Mouse (Mus musculus): ENCODE measurements around the gene Pcp2. TPM values are rescaled to one million over a fixed set of nuclear protein-coding genes. Genes with fewer than 3 reads are reported as not detected.
A peak's percentile ranks its signal among the peaks of the same experiment; 100 is the strongest.

Gene Pcp2
- total and polyA plus RNA-seq, 3 experiments: 0.35 to 0.54 TPM; not detected in 1

- H3K9me3 ChIP-seq (replicated peaks; ENCODE audit: insufficient read depth, low read length): no peaks in the 10 kb centered on the region
- H3K27ac ChIP-seq (ENCODE audit: control insufficient read depth, low read depth, low read length): no peak overlapping the region
- no peaks in the 10 kb centered on the region for H3K27me3 ChIP-seq (ENCODE audit: control insufficient read depth in 1 of 2, insufficient read depth in 2 of 2, low read length in 2 of 2)
- peak; percentile 50 for DNase-seq (ENCODE audit: low read depth, low spot score)
- H3K4me3 ChIP-seq (ENCODE audit: control insufficient read depth in 1 of 2, insufficient read depth in 1 of 2, low read depth in 2 of 2, low read length in 2 of 2): peak overlapping the region; percentile 55 to 80
- H3K36me3 ChIP-seq (ENCODE audit: control insufficient read depth in 1 of 2, insufficient read depth in 2 of 2, low read length in 2 of 2): peaks cover 0 to 6% of the 10 kb centered on the region in 2 experiments; a peak in 2 of 4 replicates
- peak overlapping the region; percentile 60 for H3K9ac ChIP-seq (ENCODE audit: control insufficient read depth, low read depth, low read length, poor library complexity, severe bottlenecking)
- no peaks in the 10 kb centered on the region for H3K79me2 ChIP-seq (ENCODE audit: control insufficient read depth, insufficient read depth, low read length, poor library complexity)
- no peak for TF ChIP-seq TAL1 (IDR thresholded peaks at IDR 0.05; ENCODE audit: low read length)
- no peak for TF ChIP-seq E2F4 (IDR thresholded peaks at IDR 0.05; ENCODE audit: borderline replicate concordance, low read depth, low read length)
- no peak for TF ChIP-seq BHLHE40 (IDR thresholded peaks at IDR 0.05; ENCODE audit: borderline replicate concordance, low read depth, low read length)
- no peak for TF ChIP-seq NRF1 (IDR thresholded peaks at IDR 0.05; ENCODE audit: insufficient read depth, low read depth, low read length, poor library complexity, severe bottlenecking)
- TF ChIP-seq CHD1 (IDR thresholded peaks at IDR 0.05; ENCODE audit: low read depth, low read length): no peak
- TF ChIP-seq JUND (IDR thresholded peaks at IDR 0.05; ENCODE audit: low read depth, low read length): no peak
- TF ChIP-seq MAFK (IDR thresholded peaks at IDR 0.05; ENCODE audit: borderline replicate concordance, low read depth, low read length): no peak
- no peak for TF ChIP-seq POLR2AphosphoS2 (IDR thresholded peaks at IDR 0.05; ENCODE audit: low read length)
- no peak for TF ChIP-seq USF1 (IDR thresholded peaks at IDR 0.05; ENCODE audit: low read depth, low read length)
- TF ChIP-seq RAD21 (IDR thresholded peaks at IDR 0.05; ENCODE audit: low read depth, low read length): no peak
- no peak for TF ChIP-seq NELFE (IDR thresholded peaks at IDR 0.05; ENCODE audit: low read depth, low read length)
- no peak for TF ChIP-seq EP300 (IDR thresholded peaks at IDR 0.05; ENCODE audit: low read depth in 1 of 2, low read length in 2 of 2)
- no peak for TF ChIP-seq CHD2 (IDR thresholded peaks at IDR 0.05; ENCODE audit: low read length)
- TF ChIP-seq POLR2A (IDR thresholded peaks at IDR 0.05; ENCODE audit: control insufficient read depth in 1 of 2, insufficient read depth in 1 of 2, low read depth in 1 of 2, low read length in 2 of 2, poor library complexity in 1 of 2): no peak
- TF ChIP-seq MXI1 (IDR thresholded peaks at IDR 0.05; ENCODE audit: low read depth, low read length): no peak
- TF ChIP-seq ZKSCAN1 (IDR thresholded peaks at IDR 0.05; ENCODE audit: low read depth, low read length): no peak
- no peak for TF ChIP-seq ZNF384 (IDR thresholded peaks at IDR 0.05; ENCODE audit: low read depth, low read length)
- no peak for TF ChIP-seq MAZ (IDR thresholded peaks at IDR 0.05; ENCODE audit: low read depth, low read length)
- peaks cover 6% of the 10 kb centered on the region in 2 experiments; a peak in 3 of 4 replicates for H3K4me1 ChIP-seq (ENCODE audit: control insufficient read depth in 1 of 2, insufficient read depth in 2 of 2, low read length in 2 of 2)
Measured at GRCm38 (mm10) chr8:3588258-3588633, 37.1 kb downstream of the Pcp2 start.

GRCm38 (mm10) chr8:3587391-3588257 lies 37.7 kb downstream of the Pcp2 start:
- Histone ChIP-seq H3K36me3 (ENCODE audit: control insufficient read depth in 1 of 2, insufficient read depth in 2 of 2, low read length in 2 of 2) (peaks cover 0 to 6% of the 10 kb centered on the region in 2 experiments; a peak in 2 of 4 replicates), H3K4me3 (ENCODE audit: control insufficient read depth in 1 of 2, insufficient read depth in 1 of 2, low read depth in 2 of 2, low read length in 2 of 2) (peak overlapping the region; percentile 55 to 80), H3K79me2 (ENCODE audit: control insufficient read depth, insufficient read depth, low read length, poor library complexity) (no peaks in the 10 kb centered on the region), H3K27me3 (ENCODE audit: control insufficient read depth in 1 of 2, insufficient read depth in 2 of 2, low read length in 2 of 2) (no peaks in the 10 kb centered on the region), H3K9ac (ENCODE audit: control insufficient read depth, low read depth, low read length, poor library complexity, severe bottlenecking) (peak overlapping the region; percentile 60), H3K27ac (ENCODE audit: control insufficient read depth, low read depth, low read length) (no peak overlapping the region), H3K9me3 (replicated peaks; ENCODE audit: insufficient read depth, low read length) (no peaks in the 10 kb centered on the region), H3K4me1 (ENCODE audit: control insufficient read depth in 1 of 2, insufficient read depth in 2 of 2, low read length in 2 of 2) (peaks cover 6% of the 10 kb centered on the region in 2 experiments; a peak in 3 of 4 replicates)
- DNase-seq (ENCODE audit: low read depth, low spot score): peak; percentile 56
- TF ChIP-seq MXI1 (IDR thresholded peaks at IDR 0.05; ENCODE audit: low read depth, low read length): peak; percentile 33; the same call in 1 of the 2 replicates
- TF ChIP-seq NRF1 (IDR thresholded peaks at IDR 0.05; ENCODE audit: insufficient read depth, low read depth, low read length, poor library complexity, severe bottlenecking): peak; percentile 16; the same call in 1 of the 2 replicates
- no peak for TF ChIP-seq GABPA (IDR thresholded peaks at IDR 0.05; ENCODE audit: low read depth, low read length)
- no peak for TF ChIP-seq MEF2A (IDR thresholded peaks at IDR 0.05; ENCODE audit: extremely low read depth, insufficient replicate concordance, low read depth, low read length, poor library complexity, severe bottlenecking)
- TF ChIP-seq ELF1 (IDR thresholded peaks at IDR 0.05; ENCODE audit: low read depth, low read length): 0 out of 2 replicates have a peak, but pooled peaks have one; percentile 8
- no peak for TF ChIP-seq ZKSCAN1 (IDR thresholded peaks at IDR 0.05; ENCODE audit: low read depth, low read length)
- no peak for TF ChIP-seq TAL1 (IDR thresholded peaks at IDR 0.05; ENCODE audit: low read length)
- no peak for TF ChIP-seq SMC3 (IDR thresholded peaks at IDR 0.05; ENCODE audit: low read depth, low read length)
- TF ChIP-seq POLR2A (IDR thresholded peaks at IDR 0.05; ENCODE audit: control insufficient read depth in 1 of 2, insufficient read depth in 1 of 2, low read depth in 1 of 2, low read length in 2 of 2, poor library complexity in 1 of 2): 0 out of 4 replicates have a peak, but pooled peaks of 1 of the 2 experiments have one; percentile 28
- TF ChIP-seq SIN3A (IDR thresholded peaks at IDR 0.05; ENCODE audit: low read length): peak; percentile 37; the same call in 1 of the 2 replicates
- TF ChIP-seq UBTF (IDR thresholded peaks at IDR 0.05; ENCODE audit: borderline replicate concordance, insufficient read depth, low read depth, low read length): 0 out of 2 replicates have a peak, but pooled peaks have one; percentile 35
- no peak for TF ChIP-seq CHD2 (IDR thresholded peaks at IDR 0.05; ENCODE audit: low read length)
- TF ChIP-seq BHLHE40 (IDR thresholded peaks at IDR 0.05; ENCODE audit: borderline replicate concordance, low read depth, low read length): no peak
